Mouse (Mus musculus) hematopoietic stem cell, adult 5-6 weeks (primary cell): ENCODE results near the gene Smo. TPM values are rescaled to one million over a fixed set of nuclear protein-coding genes. Genes with fewer than 3 reads are reported as not detected.

ENCODE experiments used
- ATAC-seq, 2 experiments: fragments of 125-278 bp in 1 of 2; replicated peaks in 1 of 2; 2 replicates each; pipeline ENCODE4 v1.8.0; 2016 to 2017; ENCODE audit warnings: inconsistent platforms in 2 of 2, mild to moderate bottlenecking in 2 of 2, moderate number of reproducible peaks in 2 of 2, low read depth in 1 of 2, moderate TSS enrichment in 1 of 2; ENCODE audit not compliant: low FRiP score in 2 of 2, poor library complexity in 2 of 2, severe bottlenecking in 2 of 2, insufficient read depth in 1 of 2, low TSS enrichment in 1 of 2
- total RNA-seq: library from RNA; stranded (forward); fragments of 172-1452, 232-1000 nt; gene quantifications from 2 replicates; pipeline ENCODE4 v1.2.3, GENCODE M21; 2017

Smo gene
- total RNA-seq, 1 experiment from 2014 or later = 32.4 TPM

GRCm38 (mm10) chr6:29762524-29762923, 27.2 kb downstream of the Smo start:
- peak in 1 of 2 experiments; percentile 40; a peak in 1 of 4 replicates for ATAC-seq

- ATAC-seq = no peak
These were observed 31.6 kb downstream of the Smo start for GRCm38 (mm10) chr6:29766874-29767273.

- peak; percentile 93 to 96 for ATAC-seq
These were observed 32.7 kb downstream of the Smo start, which contains the start of gene Ahcyl2 for GRCm38 (mm10) chr6:29767813-29768660. TSS of gene Ahcyl2 (plus strand) at chr6:29768011.

- no peak; a peak in 1 of 4 replicates for ATAC-seq
These were observed 33.6 kb downstream of the Smo start for GRCm38 (mm10) chr6:29768791-29769441.

- no peak for ATAC-seq
These were observed 35.5 kb downstream of the Smo start for GRCm38 (mm10) chr6:29770672-29771321.

GRCm38 (mm10) chr6:29772236-29772635, 36.9 kb downstream of the Smo start:
- no peak for ATAC-seq

GRCm38 (mm10) chr6:29774161-29774560, 38.9 kb downstream of the Smo start:
- ATAC-seq = no peak

- ATAC-seq = no peak
These were observed 40.3 kb downstream of the Smo start for GRCm38 (mm10) chr6:29775609-29776008.

GRCm38 (mm10) chr6:29776542-29777237, 41.4 kb downstream of the Smo start:
- no peak; a peak in 1 of 4 replicates for ATAC-seq

GRCm38 (mm10) chr6:29777238-29777555, 41.9 kb downstream of the Smo start:
- no peak for ATAC-seq

GRCm38 (mm10) chr6:29780082-29780481, 44.8 kb downstream of the Smo start:
- no peak for ATAC-seq

GRCm38 (mm10) chr6:29780571-29780970, 45.3 kb downstream of the Smo start:
- no peak for ATAC-seq

GRCm38 (mm10) chr6:29782239-29782638, 46.9 kb downstream of the Smo start:
- no peak for ATAC-seq

- no peak for ATAC-seq
These were observed 48.7 kb downstream of the Smo start for GRCm38 (mm10) chr6:29783960-29784359.

GRCm38 (mm10) chr6:29784413-29785021, 49.2 kb downstream of the Smo start:
- ATAC-seq = no peak

- ATAC-seq = no peak
These were observed 50.5 kb downstream of the Smo start for GRCm38 (mm10) chr6:29785759-29786158.

GRCm38 (mm10) chr6:29788779-29789350, 53.6 kb downstream of the Smo start:
- no peak for ATAC-seq
